Comparison of ENCODE assay signal across 16 mouse cellular contexts in the genomic region with DNA sequence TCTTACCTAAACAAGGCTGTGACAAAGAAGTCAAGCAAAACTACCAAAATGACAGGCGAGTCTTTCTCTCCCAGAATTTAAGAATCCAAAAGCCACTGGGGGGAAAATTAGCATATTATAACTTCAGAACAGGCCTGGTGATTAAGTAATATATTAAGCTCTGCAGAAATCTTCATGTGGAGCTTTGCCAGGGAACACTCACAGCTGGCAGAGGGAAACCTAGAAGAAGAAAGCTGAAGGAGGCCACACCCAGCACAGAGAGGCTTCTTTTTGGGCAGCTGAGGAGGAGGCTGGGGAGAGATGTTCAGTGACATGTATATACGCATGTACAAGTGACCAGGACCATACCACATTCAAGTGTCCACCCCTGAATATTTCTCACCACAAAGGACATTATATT.
DNase-seq lines count a peak whose midpoint lies in the region; ATAC-seq lines count a peak whose summit lies in the region.
"Had no signal": no experiment of that assay in that cellular context is flagged by ENCODE, and none has a peak within 500 bp of the region (broad histone marks: within the 10 kb centered on the region; RNA-seq: fewer than 3 reads in every experiment).

No protein-coding gene starts in this region.

- 76% methylated on average over 2 of the region's 2 CpGs for WGBS in hindbrain, embryonic 14.5 days

- no peak for ATAC-seq in hindbrain, embryonic 14.5 days (ENCODE audit: low FRiP score)
- ATAC-seq: midbrain, embryonic 15.5 days had no signal

- no peak overlapping the region for H3K4me3 ChIP-seq in hindbrain, embryonic 14.5 days (replicated peaks; ENCODE audit: low read length)
- H3K4me3 ChIP-seq: heart, adult 2 months; left cerebral cortex, adult 2 months; limb, embryonic 10.5 days; megakaryocyte, embryonic 14.5 days; midbrain, embryonic 15.5 days; stomach, embryonic 15.5 days had no signal

- no peak overlapping the region for H3K4me2 ChIP-seq in hindbrain, embryonic 14.5 days (replicated peaks)
- H3K4me2 ChIP-seq: liver, embryonic 11.5 days; lung, embryonic 14.5 days; midbrain, embryonic 15.5 days; stomach, embryonic 15.5 days had no signal

- no peaks in the 10 kb centered on the region for H3K9me3 ChIP-seq in hindbrain, embryonic 14.5 days (ENCODE audit: control insufficient read depth, low read length)
- H3K9me3 ChIP-seq: limb, embryonic 10.5 days; midbrain, embryonic 15.5 days; stomach, embryonic 15.5 days had no signal

- H3K27me3 ChIP-seq in hindbrain, embryonic 14.5 days (ENCODE audit: control insufficient read depth, insufficient read depth, low read length) = 0 out of 2 replicates have a peak, but pooled peaks cover 3% of the 10 kb centered on the region
- H3K27me3 ChIP-seq: megakaryocyte, embryonic 14.5 days; midbrain, embryonic 15.5 days; stomach, embryonic 15.5 days had no signal

- no peaks in the 10 kb centered on the region; the same call in 1 of the 2 replicates for H3K4me1 ChIP-seq in hindbrain, embryonic 14.5 days (replicated peaks; ENCODE audit: control insufficient read depth, insufficient read depth, low read length)
- H3K4me1 ChIP-seq: megakaryocyte, embryonic 14.5 days; midbrain, embryonic 15.5 days had no signal

- no peak overlapping the region for H3K27ac ChIP-seq in hindbrain, embryonic 14.5 days
- H3K27ac ChIP-seq: heart, adult 2 months; limb, embryonic 10.5 days; midbrain, embryonic 15.5 days; stomach, embryonic 15.5 days had no signal

- peak; percentile 28 for DNase-seq in gastrocnemius, adult 18-20 months (ENCODE audit: low spot score)
- DNase-seq in gastrocnemius, postnatal 10 days = no peak
- peak; percentile 48 to 53 for DNase-seq in kidney, adult 8-10 months
- no peak for DNase-seq in kidney, postnatal 10 days
- DNase-seq in urinary bladder, postnatal 14 days (ENCODE audit: low spot score) = peak; percentile 23
- DNase-seq in urinary bladder, adult 2 months (ENCODE audit: low spot score) = no peak
- no peak for DNase-seq in frontal cortex, postnatal 36 days (ENCODE audit: low spot score in 2 of 2)
- DNase-seq in hindbrain, embryonic 14.5 days (ENCODE audit: low spot score) = no peak

- no peak overlapping the region for H3K9ac ChIP-seq in hindbrain, embryonic 14.5 days
- H3K9ac ChIP-seq: lung, embryonic 14.5 days; midbrain, embryonic 15.5 days; stomach, embryonic 15.5 days had no signal

- H3K36me3 ChIP-seq in hindbrain, embryonic 14.5 days (replicated peaks; ENCODE audit: control insufficient read depth, insufficient read depth) = no peaks in the 10 kb centered on the region
- H3K36me3 ChIP-seq: limb, embryonic 10.5 days; midbrain, embryonic 15.5 days; stomach, embryonic 15.5 days had no signal

Comparison
In these comparisons a context has a peak if more than half of its experiments do, and no peak if none do; other contexts are left out.
1. DNase-seq: peak in gastrocnemius, adult 18-20 months (single experiment), kidney, adult 8-10 months (2 of 2) and urinary bladder, postnatal 14 days (single experiment); none in gastrocnemius, postnatal 10 days (single experiment), kidney, postnatal 10 days (single experiment), urinary bladder, adult 2 months (single experiment), frontal cortex, postnatal 36 days (0 of 2) and hindbrain, embryonic 14.5 days (single experiment).